Mouse (Mus musculus) midbrain, embryonic 14.5 days (tissue): Measurements from ENCODE around the gene Exph5. TPM values are rescaled to one million over a fixed set of nuclear protein-coding genes. Genes with fewer than 3 reads are reported as not detected.

Experiments
- ATAC-seq: fragments of 200-750 bp; cut with Nextera tagmentation; 2 replicates; pipeline ENCODE4 v1.8.0; 2017; ENCODE audit warnings: moderate number of reproducible peaks, moderate library complexity; ENCODE audit not compliant: low FRiP score, low TSS enrichment
- DNase-seq: peaks from one replicate; pipeline ENCODE4 v3.0.0-alpha.2; 2015
- H3K27ac ChIP-seq: fragments of 300-500 bp; sonication (generic); replicated peaks from 2 replicates; pipeline ENCODE4 v1.5.1; 2014; ENCODE audit warnings: mild to moderate bottlenecking, low read depth, low read length, moderate library complexity
- H3K27me3 ChIP-seq: fragments of 300-500 bp; sonication (generic); 2 replicates; pipeline ENCODE4 v1.6.1; 2014; ENCODE audit warnings: low read length, control low read depth, mixed read lengths; ENCODE audit not compliant: control insufficient read depth, insufficient read depth
- H3K36me3 ChIP-seq: fragments of 300-500 bp; sonication (generic); 2 replicates; pipeline ENCODE4 v1.6.1; 2014; ENCODE audit warnings: low read length, control low read depth; ENCODE audit not compliant: control insufficient read depth, insufficient read depth
- H3K4me1 ChIP-seq: fragments of 300-500 bp; sonication (generic); 2 replicates; pipeline ENCODE4 v1.6.1; 2014; ENCODE audit warnings: mild to moderate bottlenecking, antibody characterized with exemption, low read length, control low read depth; ENCODE audit not compliant: control insufficient read depth, insufficient read depth
- H3K4me2 ChIP-seq: fragments of 300-500 bp; sonication (generic); 2 replicates; pipeline ENCODE4 v1.6.1; 2014; ENCODE audit warnings: mild to moderate bottlenecking, low read length, moderate library complexity
- H3K4me3 ChIP-seq: fragments of 300-500 bp; sonication (generic); replicated peaks from 2 replicates; pipeline ENCODE4 v1.5.1; 2014; ENCODE audit warnings: low read depth, low read length
- H3K9ac ChIP-seq: fragments of 300-500 bp; sonication (generic); replicated peaks from 2 replicates; pipeline ENCODE4 v1.6.1; 2014; ENCODE audit warnings: mild to moderate bottlenecking, low read length, moderate library complexity
- H3K9me3 ChIP-seq: fragments of 300-500 bp; sonication (generic); 2 replicates; pipeline ENCODE4 v1.6.1; 2016; ENCODE audit warnings: low read length, control low read depth, mixed read lengths; ENCODE audit not compliant: control insufficient read depth
- whole genome bisulfite sequencing: fragments of 180-500 bp; shearing (Covaris S2); extraction: QIAGEN DNeasy Blood & Tissue Kit; methylation state at CpG from one replicate; pipeline ENCODE4 v1.1.7; 2014; 5-methylcytosine and 5-hydroxymethylcytosine counted together
- polyA plus RNA-seq: library from polyadenylated mRNA; unstranded; fragments of >200 nt; fragmentation: Nextera tagmentation; extraction: Ambion mirVana; gene quantifications from 2 replicates; pipeline ENCODE4 v1.2.1, GENCODE M21; 2014

Exph5 gene
- polyA plus RNA-seq, 1 experiment from 2014 or later: 0.79 TPM

- no peak overlapping the region for H3K27ac ChIP-seq
- H3K9ac ChIP-seq: no peak overlapping the region
- H3K27me3 ChIP-seq: no peaks in the 10 kb centered on the region
- H3K36me3 ChIP-seq: no peaks in the 10 kb centered on the region
- ATAC-seq (no peak), DNase-seq (no peak)
- no peak overlapping the region for H3K4me2 ChIP-seq
- WGBS: 88% methylated on average over 2 of the region's 2 CpGs
- no peak overlapping the region for H3K4me3 ChIP-seq
- no peaks in the 10 kb centered on the region for H3K4me1 ChIP-seq
- H3K9me3 ChIP-seq: no peaks in the 10 kb centered on the region
These were observed 26.7 kb downstream of the Exph5 start for GRCm38 (mm10) chr9:53328203-53328602.

DNA sequence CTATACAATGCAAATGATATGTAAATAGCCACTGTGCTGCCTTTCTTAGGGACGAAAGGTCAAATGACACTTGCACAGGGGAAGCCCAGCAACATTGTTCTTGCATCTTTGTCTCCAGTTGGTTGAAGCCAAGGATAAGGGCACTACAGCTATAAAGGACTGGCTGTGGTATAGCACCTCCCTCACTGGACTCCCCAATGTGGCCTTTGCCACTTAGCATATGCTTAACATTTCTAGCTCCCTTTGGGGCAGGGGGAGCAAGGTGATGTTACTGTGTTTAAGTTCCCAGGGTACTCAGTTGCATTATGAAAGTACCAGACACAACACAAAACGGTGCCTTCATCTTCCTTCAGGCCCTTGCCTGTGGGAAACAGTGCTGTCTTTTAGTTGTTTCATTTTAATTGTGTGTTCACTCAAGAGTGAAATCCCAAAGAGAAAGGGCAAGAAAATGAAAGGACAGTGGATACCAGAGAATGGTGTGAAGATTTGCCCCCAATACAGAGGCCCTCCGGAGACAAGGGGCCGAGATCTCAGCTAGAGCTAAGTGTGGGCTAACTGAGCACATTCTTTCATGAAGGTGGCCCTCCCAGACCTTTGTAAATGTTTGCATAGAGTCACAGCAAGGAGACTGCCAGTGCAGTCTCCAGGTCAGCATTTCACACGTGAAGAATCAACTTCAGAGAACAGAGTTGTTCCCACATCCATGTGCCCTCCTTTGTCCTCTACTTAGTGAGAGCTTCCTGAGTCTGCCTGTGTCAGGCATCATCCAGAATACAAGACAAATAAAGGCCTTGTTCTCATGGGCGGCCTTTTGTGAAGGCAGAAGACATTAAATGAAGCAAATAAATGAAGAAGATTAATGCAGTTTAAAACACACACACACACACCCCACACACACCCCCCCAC lies 28.1 kb downstream of the Exph5 start:
- DNase-seq (no peak), ATAC-seq (no peak)
- 15% methylated on average over 6 of the region's 6 CpGs for WGBS
- Histone ChIP-seq H3K36me3 (no peaks in the 10 kb centered on the region), H3K4me2 (no peak overlapping the region), H3K27ac (no peak overlapping the region), H3K4me1 (no peaks in the 10 kb centered on the region), H3K4me3 (no peak overlapping the region), H3K9ac (no peak overlapping the region), H3K9me3 (no peaks in the 10 kb centered on the region), H3K27me3 (no peaks in the 10 kb centered on the region)

DNA sequence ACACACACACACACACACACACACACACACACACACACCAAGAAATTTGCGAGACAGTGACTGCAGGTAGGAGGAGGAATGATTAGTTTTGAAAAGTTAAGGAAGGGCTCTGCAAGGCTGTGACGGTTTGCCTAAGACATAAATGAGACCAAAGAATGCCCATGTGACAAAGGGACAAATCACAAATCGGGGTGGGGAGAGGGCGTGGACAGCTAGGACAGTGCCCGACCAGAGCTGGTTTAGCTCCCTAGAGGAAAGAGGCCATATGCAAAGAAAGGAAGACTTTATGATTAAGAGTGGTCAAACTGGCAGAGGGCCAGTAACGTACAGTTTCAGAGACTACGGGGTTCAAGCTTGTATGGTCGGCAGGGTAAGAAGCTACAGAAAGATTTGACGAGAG lies 28.8 kb downstream of the Exph5 start:
- H3K27me3 ChIP-seq: no peaks in the 10 kb centered on the region
- WGBS: 61% methylated on average over 9 of the region's 9 CpGs
- ATAC-seq: no peak

DNA sequence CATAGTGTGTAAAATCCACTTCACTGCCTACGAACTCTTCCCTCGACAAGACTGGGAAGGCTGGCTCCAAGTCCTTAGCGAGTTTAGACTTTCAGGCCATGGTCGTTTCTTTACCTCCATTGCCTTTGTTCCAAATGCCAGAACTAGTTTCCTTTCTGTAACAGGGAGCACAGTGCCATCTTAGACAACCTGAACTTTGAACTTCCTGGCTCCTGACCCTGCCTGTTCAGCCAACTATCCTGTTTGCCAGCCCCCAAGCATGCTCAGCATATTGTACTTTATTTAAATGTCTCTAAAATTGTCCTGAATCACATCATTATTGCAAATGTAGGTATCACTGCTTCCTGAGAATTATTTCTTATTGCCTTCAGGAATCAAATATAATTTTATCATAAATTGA lies 32.0 kb downstream of the Exph5 start:
- no peak for ATAC-seq
- Histone ChIP-seq H3K27me3 (no peaks in the 10 kb centered on the region), H3K4me3 (no peak overlapping the region), H3K9ac (no peak overlapping the region), H3K36me3 (no peaks in the 10 kb centered on the region), H3K9me3 (no peaks in the 10 kb centered on the region), H3K4me1 (no peaks in the 10 kb centered on the region), H3K4me2 (no peak overlapping the region), H3K27ac (no peak overlapping the region)
- no peak for DNase-seq
- 83% methylated on average over 4 of the region's 4 CpGs for WGBS

More for the DNA sequence above, 28.8 kb downstream of the Exph5 start:
- Histone ChIP-seq H3K36me3 (no peaks in the 10 kb centered on the region), H3K9me3 (no peaks in the 10 kb centered on the region), H3K9ac (no peak overlapping the region), H3K27ac (no peak overlapping the region), H3K4me1 (no peaks in the 10 kb centered on the region), H3K4me2 (no peak overlapping the region), H3K4me3 (no peak overlapping the region)
- no peak for DNase-seq

- 87% methylated on average over 3 of the region's 3 CpGs for WGBS
- Histone ChIP-seq H3K27me3 (no peaks in the 10 kb centered on the region), H3K27ac (no peak overlapping the region), H3K4me3 (no peak overlapping the region), H3K36me3 (no peaks in the 10 kb centered on the region), H3K9ac (no peak overlapping the region), H3K4me1 (no peaks in the 10 kb centered on the region), H3K9me3 (no peaks in the 10 kb centered on the region), H3K4me2 (no peak overlapping the region)
- ATAC-seq (no peak), DNase-seq (no peak)
These were observed 33.7 kb downstream of the Exph5 start for GRCm38 (mm10) chr9:53335131-53335530.

DNA sequence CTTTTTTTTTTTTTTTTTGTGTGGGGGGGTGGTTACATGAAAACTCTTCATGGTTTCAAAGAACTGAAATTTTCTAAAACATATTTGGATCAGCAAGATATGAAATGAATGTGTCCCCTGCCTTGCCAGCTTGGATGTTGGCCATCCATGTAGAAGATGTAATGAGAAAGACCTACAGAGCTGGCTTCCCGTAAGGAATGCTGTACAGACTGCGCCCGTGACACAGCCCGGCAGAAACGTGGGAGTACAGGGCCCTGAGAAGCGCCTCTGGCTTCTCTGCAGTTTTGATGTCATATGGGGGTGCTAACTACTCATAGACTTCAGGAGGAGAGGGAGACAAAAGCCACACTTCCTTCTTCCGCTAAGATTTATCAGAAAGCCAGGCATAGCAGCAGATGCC lies 38.1 kb downstream of the Exph5 start:
- Histone ChIP-seq H3K27ac (no peak overlapping the region), H3K27me3 (no peaks in the 10 kb centered on the region), H3K9me3 (no peaks in the 10 kb centered on the region), H3K4me2 (no peak overlapping the region), H3K36me3 (no peaks in the 10 kb centered on the region), H3K9ac (no peak overlapping the region), H3K4me1 (peaks cover 6% of the 10 kb centered on the region; the same call in 1 of the 2 replicates), H3K4me3 (no peak overlapping the region)
- no peak for ATAC-seq
- WGBS: 88% methylated on average over 7 of the region's 7 CpGs
- DNase-seq: no peak

DNA sequence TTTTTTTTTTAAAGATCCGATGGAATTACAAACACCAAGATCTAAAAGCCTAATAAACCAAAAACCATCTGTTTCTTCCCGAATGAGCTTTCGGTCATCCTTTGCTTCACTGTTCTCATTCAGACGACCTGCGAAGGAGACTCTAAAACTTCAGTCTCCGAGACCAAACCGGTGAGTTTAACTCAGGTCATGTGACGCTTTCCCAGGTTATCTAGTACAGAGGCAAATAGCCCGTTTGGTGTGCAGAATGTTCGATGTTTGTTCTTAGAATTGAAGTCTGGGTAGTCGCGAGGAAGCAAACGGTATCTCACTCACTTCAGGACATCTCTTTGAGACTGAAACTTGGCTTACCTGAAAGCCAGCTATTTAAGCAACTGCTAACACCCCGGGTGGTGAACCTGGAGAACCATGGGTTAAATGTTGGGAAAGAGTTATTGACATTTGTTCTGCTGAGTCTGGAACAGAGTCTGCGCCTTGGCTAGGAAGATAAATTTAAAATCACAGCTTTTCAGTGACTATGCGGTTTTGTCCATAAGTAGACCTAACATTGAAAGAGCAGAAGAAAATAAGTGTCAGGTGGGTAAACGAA lies 39.0 kb downstream of the Exph5 start:
- Histone ChIP-seq H3K36me3 (no peaks in the 10 kb centered on the region), H3K9ac (no peak overlapping the region), H3K4me2 (peak overlapping the region; percentile 72), H3K9me3 (no peaks in the 10 kb centered on the region), H3K27ac (no peak overlapping the region), H3K4me3 (peak overlapping the region; percentile 37), H3K27me3 (no peaks in the 10 kb centered on the region), H3K4me1 (peaks cover 6% of the 10 kb centered on the region; the same call in 1 of the 2 replicates)
- WGBS: 57% methylated on average over 17 of the region's 17 CpGs
- ATAC-seq (no peak), DNase-seq (peak; percentile 5)

DNA sequence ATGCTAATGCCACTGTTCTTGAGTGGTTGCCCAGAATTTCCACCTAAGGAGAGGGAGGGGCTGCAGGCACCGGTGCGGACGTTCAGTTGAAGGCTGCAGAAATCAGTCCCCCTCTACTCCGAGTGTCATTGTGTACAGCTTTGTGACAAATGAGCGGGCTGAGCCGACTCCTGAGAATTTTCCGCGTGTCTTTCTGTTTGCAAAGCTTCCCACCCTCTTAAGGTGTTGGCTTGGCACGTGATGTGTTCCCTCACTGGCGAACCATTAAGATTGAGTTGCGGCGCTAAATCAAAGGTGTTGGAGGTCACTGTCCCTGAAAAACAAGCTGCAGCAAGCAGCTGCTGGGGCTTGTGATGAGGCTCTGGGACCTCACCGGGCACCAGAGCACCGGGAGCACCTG lies 39.5 kb downstream of the Exph5 start:
- DNase-seq (peak; percentile 45), ATAC-seq (no peak)
- peak overlapping the region; percentile 72 for H3K4me2 ChIP-seq
- no peaks in the 10 kb centered on the region for H3K36me3 ChIP-seq
- H3K27me3 ChIP-seq: no peaks in the 10 kb centered on the region
- peak overlapping the region; percentile 37 for H3K4me3 ChIP-seq
- no peak overlapping the region for H3K27ac ChIP-seq
- peaks cover 6% of the 10 kb centered on the region; the same call in 1 of the 2 replicates for H3K4me1 ChIP-seq
- WGBS: 13% methylated on average over 14 of the region's 14 CpGs
- H3K9ac ChIP-seq: peak overlapping the region; percentile 42
- no peaks in the 10 kb centered on the region for H3K9me3 ChIP-seq

- Histone ChIP-seq H3K27me3 (no peaks in the 10 kb centered on the region), H3K27ac (no peak overlapping the region), H3K9ac (no peak overlapping the region), H3K36me3 (no peaks in the 10 kb centered on the region), H3K4me1 (peaks cover 6% of the 10 kb centered on the region; the same call in 1 of the 2 replicates), H3K4me2 (no peak overlapping the region), H3K9me3 (no peaks in the 10 kb centered on the region), H3K4me3 (no peak overlapping the region)
- ATAC-seq (no peak), DNase-seq (no peak)
- 87% methylated on average over 3 of the region's 3 CpGs for WGBS
These were observed 40.5 kb downstream of the Exph5 start for GRCm38 (mm10) chr9:53341981-53342380.
